Mouse (Mus musculus): ENCODE data around the gene Olfml2a. TPM values are rescaled to one million over a fixed set of nuclear protein-coding genes. Genes with fewer than 3 reads are reported as not detected.

Olfml2a gene
- total RNA-seq (2015; ENCODE audit: low replicate concordance) (0.58 TPM in 1 of 2 replicates, not detected in the other), total RNA-seq (2017; ENCODE audit: low replicate concordance) (0.09 TPM in 1 of 2 replicates, not detected in the other)

DNA sequence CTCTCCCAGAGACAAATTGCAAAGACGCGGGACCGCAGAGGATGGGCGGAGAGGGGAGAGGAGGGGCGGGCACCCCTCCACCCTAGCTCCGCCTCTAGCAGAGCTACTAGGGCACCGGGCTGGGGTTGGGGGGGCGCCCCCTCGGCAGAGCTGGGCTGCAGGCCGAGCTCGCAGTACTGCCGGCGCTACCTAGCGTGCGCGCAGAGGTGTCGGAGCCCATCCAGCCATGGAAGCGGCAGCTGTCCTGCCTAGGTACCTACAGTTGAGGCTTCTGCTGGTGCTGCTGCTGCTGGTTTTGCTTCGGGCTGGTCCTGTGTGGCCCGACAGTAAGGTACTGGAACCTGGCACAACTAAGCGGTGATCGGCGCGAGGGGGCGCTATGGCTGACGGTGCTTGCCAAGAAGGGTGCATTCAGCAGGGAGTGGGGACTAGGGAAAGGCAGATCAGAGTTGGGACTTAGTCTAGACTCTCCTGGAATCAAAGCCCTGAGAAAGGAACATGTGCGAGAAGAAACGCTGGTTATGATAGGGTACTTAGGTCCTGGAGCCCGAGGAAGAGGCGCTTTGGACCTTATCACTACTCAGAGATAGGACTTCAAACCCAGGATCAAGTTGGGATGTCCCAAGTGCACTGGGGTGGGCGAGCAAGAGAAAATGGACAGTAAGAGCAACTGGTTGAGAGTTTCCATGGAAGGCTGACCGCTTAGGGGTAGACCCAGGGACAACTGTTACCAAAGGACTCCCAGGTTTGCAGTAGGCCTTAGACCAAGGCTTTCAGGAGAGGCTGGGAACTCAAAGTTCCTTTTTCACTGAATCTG lies at the start of gene Olfml2a:
Gene Olfml2a (plus strand): TSS at position 128 of the 817 bp plus-strand sequence.
- 0 out of 2 replicates have a peak, but pooled peaks have one; percentile 24 for ATAC-seq (replicated peaks; ENCODE audit: low FRiP score, poor library complexity, severe bottlenecking)

DNA sequence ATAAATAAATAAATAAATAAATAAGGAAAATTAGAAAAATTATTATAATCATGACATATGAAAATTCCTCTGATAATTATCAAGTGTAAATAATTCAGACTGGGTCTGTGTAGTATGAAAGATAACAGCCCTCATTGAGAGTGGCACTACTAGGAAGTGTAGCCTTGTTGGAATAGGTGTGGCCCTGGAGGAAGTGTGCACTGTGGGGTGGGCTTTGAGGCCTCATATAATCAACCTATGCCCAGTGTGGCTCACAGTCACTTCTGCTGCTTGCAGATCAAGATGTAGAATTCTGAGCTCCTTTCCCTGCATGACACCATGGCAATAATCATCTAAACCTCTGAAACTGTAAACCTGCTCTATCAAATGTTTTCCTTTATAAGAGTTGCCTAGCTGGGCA lies 28.9 kb upstream of the Olfml2a start:
- ATAC-seq (replicated peaks; ENCODE audit: low FRiP score, poor library complexity, severe bottlenecking) = no peak

DNA sequence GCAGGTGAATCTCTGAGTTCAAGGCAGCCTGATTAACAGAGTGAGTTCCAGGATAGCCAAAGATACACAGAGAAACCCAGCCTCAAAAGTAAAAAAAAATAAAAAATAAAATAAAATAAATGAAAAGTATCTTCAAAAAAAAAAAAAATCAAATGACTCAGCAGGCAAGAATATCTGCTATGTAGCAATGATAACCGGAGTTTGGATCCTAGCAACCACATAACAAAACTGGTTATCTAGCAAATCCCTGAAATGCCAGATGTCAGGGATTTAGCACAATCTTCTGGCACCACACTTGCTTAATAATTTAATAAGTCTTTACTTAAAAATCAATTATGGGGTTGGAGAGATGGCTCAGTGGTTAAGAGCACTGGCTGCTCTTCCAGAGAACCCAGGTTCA lies 27.5 kb upstream of the Olfml2a start:
- ATAC-seq (replicated peaks; ENCODE audit: low FRiP score, poor library complexity, severe bottlenecking) = no peak

DNA sequence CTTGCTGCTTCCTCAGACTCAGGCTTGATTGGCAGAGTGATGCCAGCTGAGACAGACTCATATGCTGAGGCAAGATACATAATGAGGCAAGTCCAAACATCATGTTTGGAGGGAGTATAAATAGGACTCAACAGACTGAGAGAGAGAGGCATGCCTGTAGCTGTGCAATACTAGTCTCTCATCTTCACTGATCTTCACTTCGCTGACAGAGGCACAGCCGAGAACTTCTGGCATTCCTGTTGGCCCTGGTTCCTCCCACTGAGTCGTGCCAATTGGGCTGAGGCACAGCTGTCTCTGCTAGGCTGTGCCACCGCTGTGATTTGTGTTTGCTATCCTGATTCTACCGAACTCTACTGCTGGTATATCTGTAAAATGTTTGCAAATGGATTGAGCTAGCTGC lies 25.7 kb upstream of the Olfml2a start:
- ATAC-seq (replicated peaks; ENCODE audit: low FRiP score, poor library complexity, severe bottlenecking) = no peak

DNA sequence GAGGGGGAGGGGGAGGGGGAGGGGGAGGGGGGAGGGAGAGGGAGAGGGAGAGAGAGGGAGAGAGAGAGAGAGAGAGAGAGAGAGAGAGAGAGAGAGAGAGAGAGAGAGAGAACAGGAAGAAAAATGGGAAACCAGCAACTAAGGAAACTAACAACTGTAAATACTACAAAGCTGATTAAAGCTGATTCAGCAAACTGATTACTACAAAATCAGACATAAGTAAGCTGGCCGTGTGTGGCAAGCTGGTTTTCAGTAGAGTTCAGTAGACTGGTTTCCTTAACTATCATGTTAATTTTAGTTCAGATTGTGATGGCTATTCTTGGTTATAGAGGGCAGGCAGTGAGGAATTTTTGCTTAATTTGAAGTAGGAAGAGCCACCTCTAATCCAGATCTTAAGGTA lies 23.2 kb upstream of the Olfml2a start:
- ATAC-seq (replicated peaks; ENCODE audit: low FRiP score, poor library complexity, severe bottlenecking) = no peak

DNA sequence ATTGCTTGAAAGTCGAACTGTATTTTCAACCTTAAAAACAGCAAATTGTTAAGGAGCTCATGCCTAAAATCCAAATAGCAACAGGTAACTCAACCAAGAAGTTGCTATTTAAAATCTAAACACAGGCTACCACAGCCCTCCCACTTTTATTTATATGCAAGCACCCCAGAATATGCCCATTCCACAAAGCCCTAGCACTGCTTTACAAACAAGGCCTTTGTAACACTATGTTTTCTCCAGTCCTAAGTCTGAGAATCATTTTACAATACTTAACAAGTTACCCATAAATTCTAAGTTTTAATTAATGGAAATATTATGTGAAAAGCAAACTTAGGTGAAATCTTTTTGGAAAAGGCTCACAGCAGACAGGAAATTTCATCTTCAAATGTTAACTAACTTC lies 17.3 kb upstream of the Olfml2a start:
- ATAC-seq (replicated peaks; ENCODE audit: low FRiP score, poor library complexity, severe bottlenecking) = no peak

DNA sequence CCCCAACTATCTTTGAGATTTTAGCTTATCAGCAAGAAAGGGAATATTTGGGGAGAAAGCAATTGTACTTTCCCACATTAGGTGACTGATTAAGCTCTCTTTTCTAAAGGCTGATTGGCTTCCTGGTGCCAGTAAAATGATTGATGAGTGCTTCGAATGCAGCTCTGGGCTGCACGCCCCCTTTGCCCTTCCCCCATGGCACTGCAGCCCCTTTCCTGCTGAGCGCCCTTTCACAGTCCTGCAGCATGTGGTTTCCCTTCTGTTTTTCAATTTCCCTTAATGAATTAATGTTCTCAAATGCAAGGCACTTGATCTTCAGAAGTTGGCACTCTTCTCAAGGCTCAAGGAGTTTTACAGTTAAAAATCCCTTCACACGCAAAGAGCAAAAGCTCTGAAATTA lies 16.8 kb upstream of the Olfml2a start:
- no peak for ATAC-seq (replicated peaks; ENCODE audit: low FRiP score, poor library complexity, severe bottlenecking)

DNA sequence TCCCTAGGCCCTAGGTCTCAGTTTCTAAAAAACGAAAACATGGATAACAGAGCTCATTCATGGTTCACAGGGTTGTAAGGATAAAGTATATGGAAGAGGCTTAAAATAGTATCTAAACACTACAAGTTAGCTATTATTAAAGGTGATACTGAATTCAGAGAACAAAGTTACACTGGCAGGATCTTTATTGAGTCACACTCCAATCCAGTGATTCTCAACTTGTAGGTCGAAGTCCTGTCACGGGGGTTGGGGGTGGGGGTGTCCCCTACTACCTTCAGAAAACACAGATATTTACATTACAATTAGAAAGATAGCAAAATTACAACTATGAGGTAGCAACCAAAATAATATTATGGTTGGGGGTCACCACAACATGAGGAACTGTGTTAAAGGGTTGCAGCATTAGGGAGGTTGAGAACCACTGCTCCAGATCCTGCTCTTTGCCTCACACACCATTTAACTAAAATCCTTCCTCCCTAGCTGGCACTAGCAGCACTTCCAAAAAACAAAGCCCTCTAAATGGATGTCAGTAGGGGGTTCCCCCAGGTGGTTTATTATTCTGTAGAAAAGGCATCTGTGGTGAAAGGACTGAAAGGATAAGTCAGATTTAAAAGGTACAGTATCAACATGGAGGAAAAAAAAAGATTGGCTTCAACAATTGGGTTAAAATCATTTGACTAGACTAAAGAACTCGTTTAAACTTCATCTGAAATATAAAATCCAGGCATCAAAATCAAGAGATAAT lies 14.7 kb upstream of the Olfml2a start:
- ATAC-seq (replicated peaks; ENCODE audit: low FRiP score, poor library complexity, severe bottlenecking) = no peak

DNA sequence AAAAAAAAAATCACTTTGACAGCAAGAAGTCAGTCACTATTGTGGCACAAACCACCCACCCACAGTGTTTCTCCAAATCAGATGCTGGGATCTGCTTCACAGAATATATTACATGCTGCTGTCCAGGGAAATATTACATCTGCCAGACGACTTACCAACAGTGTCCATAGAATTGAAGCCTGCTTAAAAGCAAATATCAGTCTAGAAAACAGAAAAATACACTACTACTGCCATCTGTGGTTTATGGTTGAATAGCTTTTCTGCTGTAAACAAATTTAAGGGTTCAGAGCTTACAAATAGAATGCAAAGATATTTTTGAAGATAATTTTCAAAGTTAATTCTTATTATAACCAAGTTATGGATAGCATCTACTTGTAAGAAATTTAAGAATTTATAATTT lies 10.4 kb upstream of the Olfml2a start:
- ATAC-seq (replicated peaks; ENCODE audit: low FRiP score, poor library complexity, severe bottlenecking) = no peak

DNA sequence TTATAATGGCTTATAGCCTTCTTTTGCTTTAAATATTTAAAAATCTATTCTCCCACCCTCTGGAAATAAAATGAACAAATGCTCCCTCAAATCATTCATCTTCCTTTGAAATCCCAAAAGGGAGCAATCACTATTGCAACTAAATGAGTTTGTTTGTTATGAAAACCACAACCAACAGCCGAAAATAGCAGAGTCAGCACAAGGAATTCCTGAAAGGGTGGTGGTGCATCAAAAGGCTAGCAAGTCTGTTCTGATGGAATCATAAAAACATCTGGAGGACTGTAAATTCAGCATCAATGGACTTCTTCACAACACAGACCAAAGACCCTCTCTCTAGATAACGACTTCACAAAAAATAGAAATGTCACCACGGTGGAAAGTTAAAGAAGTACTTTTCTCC lies 8.3 kb upstream of the Olfml2a start:
- no peak for ATAC-seq (replicated peaks; ENCODE audit: low FRiP score, poor library complexity, severe bottlenecking)

DNA sequence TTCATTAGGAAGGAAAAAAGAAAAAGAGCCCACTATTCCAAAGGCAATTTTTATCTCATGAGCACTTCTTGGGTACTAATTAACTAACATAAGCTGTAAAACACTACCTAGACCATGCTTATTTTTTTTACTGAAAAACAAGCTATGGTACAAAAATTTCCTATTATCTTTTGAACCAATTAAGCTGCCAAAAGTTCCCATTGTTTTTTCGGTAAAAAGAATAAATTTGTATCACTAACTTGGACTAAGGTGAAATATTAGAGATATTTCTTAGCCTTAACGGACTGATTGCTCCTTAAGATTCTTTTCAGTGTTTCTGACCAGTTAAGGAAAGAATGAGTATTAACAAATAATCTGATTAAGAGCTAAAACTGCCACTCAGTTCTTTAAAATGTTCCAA lies 7.9 kb upstream of the Olfml2a start:
- ATAC-seq (replicated peaks; ENCODE audit: low FRiP score, poor library complexity, severe bottlenecking) = no peak

DNA sequence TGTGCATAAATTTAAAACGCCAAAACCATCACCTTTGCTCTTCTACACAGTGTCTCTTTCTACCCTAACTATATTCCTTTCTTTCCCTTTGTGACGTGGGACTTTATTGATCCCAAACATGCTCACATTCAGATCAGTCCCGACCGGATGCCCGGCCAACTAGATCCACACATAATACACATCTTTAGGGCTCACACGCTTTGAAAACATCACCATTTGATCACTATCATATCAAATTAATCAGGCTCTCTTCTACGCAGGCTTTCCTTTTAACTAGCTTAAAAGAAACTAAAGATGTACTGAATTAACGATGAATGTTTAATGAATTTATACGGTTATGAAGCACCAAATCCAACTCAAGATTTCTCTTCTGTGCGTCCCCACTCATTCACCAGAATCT lies 7.2 kb upstream of the Olfml2a start:
- no peak for ATAC-seq (replicated peaks; ENCODE audit: low FRiP score, poor library complexity, severe bottlenecking)

DNA sequence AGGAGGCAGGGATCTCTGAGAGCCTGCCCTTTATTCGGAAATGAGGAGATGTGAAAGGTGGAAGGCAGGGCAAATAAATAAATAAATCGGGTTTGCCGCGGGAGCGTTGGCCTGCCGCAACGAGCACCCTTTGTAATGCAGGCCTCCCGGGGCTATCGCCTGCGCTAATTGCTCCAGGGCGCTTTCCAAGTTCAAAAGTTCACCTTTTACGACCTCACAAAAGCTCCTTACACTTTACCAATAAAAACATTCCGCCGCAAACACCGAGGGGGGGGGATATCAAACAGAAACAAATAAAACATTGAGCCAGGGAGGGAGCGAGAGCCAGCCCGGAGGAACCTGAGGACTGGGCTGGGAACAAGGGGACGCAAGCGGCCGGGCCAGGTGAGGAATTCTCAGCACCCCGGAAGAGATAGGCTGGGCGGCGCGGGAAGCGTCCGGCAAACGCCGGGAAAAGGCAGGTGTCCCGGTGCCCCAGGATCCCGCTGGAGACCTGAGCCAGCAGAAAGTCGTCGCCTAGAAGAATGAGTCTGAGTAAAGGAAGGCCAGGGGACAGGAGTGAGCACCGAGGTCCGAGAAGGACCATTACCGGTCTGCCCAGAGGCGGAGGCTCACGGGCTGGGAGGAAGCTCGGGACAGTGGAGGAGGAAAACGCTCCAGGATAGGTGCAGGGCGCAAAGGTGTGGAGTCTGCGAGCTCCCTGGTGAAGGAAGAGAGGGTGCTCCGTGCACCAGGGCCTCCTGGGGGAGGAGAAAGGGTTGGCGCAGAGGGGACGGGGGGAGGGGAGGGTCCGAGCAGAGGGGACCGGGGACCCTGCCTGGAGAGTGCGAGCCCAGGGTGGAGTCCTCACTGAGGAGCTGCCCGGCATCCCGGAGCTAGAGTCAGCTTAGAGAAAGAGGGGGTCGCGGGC lies 6.4 kb upstream of the Olfml2a start:
- ATAC-seq (replicated peaks; ENCODE audit: low FRiP score, poor library complexity, severe bottlenecking) = no peak

DNA sequence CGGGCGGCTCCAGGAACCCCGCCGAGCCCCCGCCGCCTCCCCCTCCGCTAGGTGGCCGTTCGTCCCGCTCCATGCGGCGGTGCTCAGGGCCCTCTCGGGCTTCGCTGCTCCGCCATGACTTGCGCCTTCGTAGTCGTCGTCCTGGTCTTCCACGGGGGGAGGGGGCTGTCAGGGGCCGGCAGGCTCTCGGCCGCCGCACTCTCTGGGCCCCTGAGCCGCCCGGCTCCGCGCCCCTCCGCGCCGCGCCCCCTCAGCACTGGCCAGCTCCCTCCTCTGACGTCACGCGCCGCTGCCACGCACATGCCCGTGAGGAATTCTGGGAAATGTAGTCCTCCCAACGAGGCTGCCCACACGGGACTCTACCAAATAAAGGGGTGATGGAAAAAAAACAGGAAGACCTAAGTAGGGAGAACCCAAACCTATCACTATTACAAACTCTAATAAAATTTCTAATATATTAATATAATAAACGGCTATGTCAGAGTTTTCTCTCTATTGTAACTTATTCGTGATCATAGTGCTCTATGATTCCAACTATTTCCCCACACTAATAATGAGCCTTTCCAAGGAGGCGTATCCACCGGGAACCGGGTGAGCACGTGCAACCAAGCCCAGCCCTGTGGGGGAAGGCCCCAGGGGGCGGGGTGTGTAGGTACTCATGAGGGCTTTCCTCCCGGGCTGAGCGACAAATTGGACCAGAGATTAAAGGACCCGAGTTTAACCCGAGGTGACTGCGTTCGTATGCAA lies 5.5 kb upstream of the Olfml2a start:
- ATAC-seq (replicated peaks; ENCODE audit: low FRiP score, poor library complexity, severe bottlenecking) = peak; percentile 97

DNA sequence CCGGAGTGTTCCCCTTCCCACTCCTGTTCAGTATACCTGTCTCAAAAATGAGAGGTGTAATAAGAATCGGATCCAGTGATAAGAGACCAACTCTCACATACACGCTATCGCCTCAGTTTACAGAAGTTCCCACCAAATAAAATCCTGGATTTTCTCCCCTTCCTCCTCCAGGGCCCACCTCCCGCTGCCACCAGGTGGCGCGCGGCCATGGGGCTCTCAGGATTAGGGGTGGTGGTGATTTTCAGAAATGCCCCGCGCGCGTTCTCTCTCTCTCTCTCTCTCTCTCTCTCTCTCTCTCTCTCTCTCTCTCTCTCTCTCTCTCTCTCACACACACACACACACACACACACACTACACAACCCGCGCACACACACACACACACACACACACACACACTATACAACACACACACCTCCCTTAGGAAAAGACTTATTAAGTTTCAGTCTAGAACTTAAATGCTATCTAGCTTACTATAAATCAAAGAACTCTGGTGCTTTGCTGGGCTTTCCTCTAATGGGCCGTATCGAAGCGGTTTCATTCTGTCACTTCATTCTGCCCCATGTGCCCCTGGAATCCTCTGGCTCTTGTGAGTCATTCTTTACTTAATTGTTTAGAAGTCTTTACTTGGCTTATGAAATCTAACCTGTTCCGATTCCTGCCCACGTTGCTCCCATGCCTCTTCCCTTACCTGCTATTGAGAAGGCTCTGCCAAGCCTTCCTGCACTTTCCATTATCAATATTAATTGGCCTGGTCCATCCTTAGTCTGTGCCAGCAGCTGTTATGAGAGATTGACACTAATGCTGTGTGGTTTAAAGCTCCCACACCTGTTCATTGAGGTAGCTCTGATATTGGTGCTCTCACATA lies 4.4 kb upstream of the Olfml2a start, which contains the start of gene Nr6a1:
Gene Nr6a1 (minus strand): TSS at position 574 of the 865 bp plus-strand sequence.
- ATAC-seq (replicated peaks; ENCODE audit: low FRiP score, poor library complexity, severe bottlenecking) = peak; percentile 63

DNA sequence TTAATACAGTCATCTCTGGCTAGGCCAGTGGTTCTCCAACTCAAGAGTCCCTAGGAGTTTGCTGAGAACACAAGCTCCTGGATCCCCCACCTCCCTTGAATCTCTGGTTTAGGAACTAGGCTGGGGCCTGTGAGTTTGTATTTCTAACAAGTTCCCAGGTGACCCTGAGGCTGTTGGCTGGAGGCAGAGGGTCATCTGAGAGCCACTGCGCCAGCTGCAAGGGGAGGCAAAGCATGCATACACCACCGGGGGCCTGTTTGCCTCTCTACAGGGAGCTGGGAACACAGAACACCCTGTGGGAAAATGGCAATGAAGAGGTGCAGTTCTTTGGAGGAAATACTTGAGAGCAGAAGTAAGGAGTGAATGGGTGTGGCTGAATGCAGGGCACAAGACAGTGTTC lies 1.5 kb upstream of the Olfml2a start:
- ATAC-seq (replicated peaks; ENCODE audit: low FRiP score, poor library complexity, severe bottlenecking) = no peak

DNA sequence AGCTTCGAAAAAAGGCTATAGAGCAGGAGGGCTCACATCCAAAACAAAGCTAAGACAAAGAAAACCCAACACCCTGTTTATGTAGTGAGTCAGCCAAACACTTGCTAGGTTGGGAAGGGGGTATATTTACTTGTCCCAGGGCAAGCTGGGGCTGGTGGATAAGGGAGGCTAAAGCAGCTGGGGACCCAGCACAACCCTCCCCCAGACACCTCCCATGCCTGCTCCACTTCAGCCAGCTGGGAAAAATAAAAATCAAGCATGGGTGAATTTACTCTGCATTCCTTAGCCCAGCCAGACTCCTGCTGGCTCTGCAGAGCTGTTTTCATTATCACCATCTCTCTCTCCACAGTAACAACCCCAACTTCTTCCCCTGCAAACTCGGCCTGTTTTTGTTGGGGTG lies 2.2 kb downstream of the Olfml2a start:
- ATAC-seq (replicated peaks; ENCODE audit: low FRiP score, poor library complexity, severe bottlenecking) = no peak

DNA sequence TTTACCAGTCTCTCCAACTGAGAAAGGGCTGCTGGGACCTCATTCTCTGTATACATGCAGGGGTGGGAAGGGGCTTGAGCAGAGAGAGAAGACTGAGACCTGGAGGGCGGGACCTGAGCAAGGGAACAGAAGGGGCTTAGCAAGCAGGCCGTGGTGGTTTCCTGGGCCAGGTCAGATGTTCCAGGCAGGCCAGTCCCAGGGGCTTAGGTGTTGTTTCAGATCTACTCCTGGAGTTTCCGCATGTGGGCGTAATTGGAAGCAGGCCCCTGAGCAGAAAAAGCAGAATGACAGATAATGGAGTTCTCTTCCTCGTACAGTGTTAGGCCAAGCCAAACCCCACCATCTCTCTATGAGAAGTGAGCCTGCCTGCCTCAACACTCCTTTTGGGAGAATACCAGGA lies 3.2 kb downstream of the Olfml2a start:
- no peak for ATAC-seq (replicated peaks; ENCODE audit: low FRiP score, poor library complexity, severe bottlenecking)
